Mouse (Mus musculus): Measurements from ENCODE around the gene Map2k4. TPM values are rescaled to one million over a fixed set of nuclear protein-coding genes. Genes with fewer than 3 reads are reported as not detected.

Map2k4 gene
- polyA plus RNA-seq, 1 experiment from 2014 or later, result 50.9 TPM

DNA sequence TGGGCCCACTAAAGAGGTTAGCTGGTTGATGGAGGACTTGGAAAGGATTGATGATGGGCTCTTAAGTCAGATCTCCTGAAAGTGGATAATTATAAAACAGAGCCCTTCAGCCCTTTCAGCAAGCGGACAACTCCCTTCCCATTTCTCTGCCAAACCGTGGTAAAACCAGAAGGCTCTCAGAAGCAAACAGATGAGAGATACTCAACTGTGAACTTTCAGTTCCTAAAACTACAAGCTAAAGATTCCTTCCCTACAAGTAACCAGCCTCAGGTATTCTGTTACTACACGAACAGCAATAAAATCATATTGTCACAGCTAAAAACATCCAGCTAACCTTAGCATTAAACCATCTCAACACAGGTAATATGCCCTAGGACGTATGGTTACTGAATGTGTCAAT is 83.2 kb downstream of the Map2k4 start:
- H3K9me3 ChIP-seq (ENCODE audit: control insufficient read depth, low read length), result no peaks in the 10 kb centered on the region
- H3K4me3 ChIP-seq (ENCODE audit: low read length), result no peak overlapping the region
- H3K9ac ChIP-seq (ENCODE audit: low read depth, low read length), result no peak overlapping the region
- H3K27ac ChIP-seq (ENCODE audit: low read length), result no peak overlapping the region
- WGBS, result 87% methylated on average over 4 of the region's 4 CpGs
- no peaks in the 10 kb centered on the region for H3K27me3 ChIP-seq (replicated peaks; ENCODE audit: control insufficient read depth, insufficient read depth, low read length)
- no peak for ATAC-seq
- H3K4me1 ChIP-seq (ENCODE audit: control insufficient read depth, insufficient read depth, low read length), result no peaks in the 10 kb centered on the region
- H3K4me2 ChIP-seq (ENCODE audit: low read depth, low read length), result no peak overlapping the region
- H3K36me3 ChIP-seq (ENCODE audit: control insufficient read depth, insufficient read depth, low read length), result 0 out of 2 replicates have a peak, but pooled peaks cover 2% of the 10 kb centered on the region

GRCm38 (mm10) chr11:65678824-65679402 is 109.2 kb downstream of the Map2k4 start:
- peak; percentile 60; the same call in 1 of the 2 replicates for ATAC-seq
- H3K9ac ChIP-seq (ENCODE audit: low read depth, low read length), result no peak overlapping the region
- H3K4me3 ChIP-seq (ENCODE audit: low read length), result no peak overlapping the region
- H3K27me3 ChIP-seq (replicated peaks; ENCODE audit: control insufficient read depth, insufficient read depth, low read length), result no peaks in the 10 kb centered on the region
- H3K4me2 ChIP-seq (ENCODE audit: low read depth, low read length), result no peak overlapping the region
- H3K9me3 ChIP-seq (ENCODE audit: control insufficient read depth, low read length), result no peaks in the 10 kb centered on the region
- WGBS, result 27% methylated on average over 12 of the region's 12 CpGs
- H3K36me3 ChIP-seq (ENCODE audit: control insufficient read depth, insufficient read depth, low read length), result no peaks in the 10 kb centered on the region
- no peak overlapping the region for H3K27ac ChIP-seq (ENCODE audit: low read length)
- no peaks in the 10 kb centered on the region for H3K4me1 ChIP-seq (ENCODE audit: control insufficient read depth, insufficient read depth, low read length)

DNA sequence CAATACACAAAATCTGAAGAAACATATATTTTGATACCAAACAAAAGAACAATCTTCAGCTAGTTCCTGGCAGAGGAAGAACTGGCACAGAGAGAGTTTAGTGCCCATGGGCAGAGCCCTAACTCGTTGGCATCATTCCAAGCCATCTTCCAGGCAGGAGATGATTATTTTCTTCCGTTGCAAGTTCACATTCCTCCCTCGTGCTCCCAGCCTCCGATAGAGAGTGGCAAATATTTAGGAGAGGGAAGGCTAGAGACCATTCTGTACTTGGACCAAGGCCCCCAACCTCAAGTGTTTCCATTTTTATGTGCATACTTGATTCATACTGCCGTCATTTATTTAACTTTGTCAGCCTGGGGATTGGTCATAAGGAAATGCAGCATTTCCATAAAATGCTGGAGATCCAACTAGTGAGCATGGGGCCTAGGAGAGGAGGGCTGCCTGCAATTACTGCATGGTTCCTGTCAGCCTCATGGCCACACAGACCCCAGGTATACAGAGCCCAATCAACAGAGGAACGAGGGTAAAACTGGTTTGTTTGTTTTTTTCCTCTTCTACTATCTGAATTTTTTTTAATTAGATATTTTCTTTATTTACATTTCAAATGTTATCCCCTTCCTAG is 120.6 kb downstream of the Map2k4 start:
- ATAC-seq, result no peak
- Histone ChIP-seq H3K36me3 (ENCODE audit: control insufficient read depth, insufficient read depth, low read length) (no peaks in the 10 kb centered on the region), H3K9ac (ENCODE audit: low read depth, low read length) (no peak overlapping the region), H3K27me3 (replicated peaks; ENCODE audit: control insufficient read depth, insufficient read depth, low read length) (no peaks in the 10 kb centered on the region), H3K4me1 (ENCODE audit: control insufficient read depth, insufficient read depth, low read length) (peaks cover 5% of the 10 kb centered on the region; the same call in 1 of the 2 replicates), H3K27ac (ENCODE audit: low read length) (no peak overlapping the region), H3K4me3 (ENCODE audit: low read length) (no peak overlapping the region), H3K9me3 (ENCODE audit: control insufficient read depth, low read length) (no peaks in the 10 kb centered on the region), H3K4me2 (ENCODE audit: low read depth, low read length) (no peak overlapping the region)
- WGBS, result 42% methylated on average over 6 of the region's 6 CpGs

DNA sequence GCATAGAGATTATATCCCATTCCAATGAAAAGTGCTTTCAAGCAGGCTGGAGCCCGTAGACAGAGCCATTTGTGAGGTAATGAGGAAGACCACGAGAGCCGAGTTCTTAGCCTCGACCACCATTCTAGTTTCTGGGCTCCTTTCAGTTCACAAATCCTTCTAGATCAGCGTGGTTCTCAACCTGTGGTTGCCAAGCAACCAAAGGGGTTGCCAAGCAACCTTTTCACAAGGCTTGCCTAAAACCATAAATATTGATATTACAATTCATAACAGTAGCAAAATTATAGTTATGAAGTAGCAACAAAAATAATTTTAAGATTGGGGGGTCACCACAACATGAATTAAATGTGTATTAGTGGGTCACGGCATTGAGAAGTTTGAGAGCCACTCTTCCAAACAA is 123.2 kb downstream of the Map2k4 start:
- H3K27ac ChIP-seq (ENCODE audit: low read length), result no peak overlapping the region
- no peak overlapping the region for H3K4me3 ChIP-seq (ENCODE audit: low read length)
- no peak for ATAC-seq
- H3K4me1 ChIP-seq (ENCODE audit: control insufficient read depth, insufficient read depth, low read length), result no peaks in the 10 kb centered on the region
- no peak overlapping the region for H3K9ac ChIP-seq (ENCODE audit: low read depth, low read length)
- no peaks in the 10 kb centered on the region for H3K9me3 ChIP-seq (ENCODE audit: control insufficient read depth, low read length)
- no peak overlapping the region for H3K4me2 ChIP-seq (ENCODE audit: low read depth, low read length)
- 55% methylated on average over 6 of the region's 6 CpGs for WGBS
- H3K36me3 ChIP-seq (ENCODE audit: control insufficient read depth, insufficient read depth, low read length), result no peaks in the 10 kb centered on the region
- H3K27me3 ChIP-seq (replicated peaks; ENCODE audit: control insufficient read depth, insufficient read depth, low read length), result no peaks in the 10 kb centered on the region

GRCm38 (mm10) chr11:65661790-65662522 is 126.1 kb downstream of the Map2k4 start:
- Histone ChIP-seq H3K4me2 (ENCODE audit: low read depth, low read length) (no peak overlapping the region), H3K27ac (ENCODE audit: low read length) (peak overlapping the region; percentile 17; the same call in 1 of the 2 replicates), H3K4me1 (ENCODE audit: control insufficient read depth, insufficient read depth, low read length) (no peaks in the 10 kb centered on the region), H3K9me3 (ENCODE audit: control insufficient read depth, low read length) (no peaks in the 10 kb centered on the region), H3K36me3 (ENCODE audit: control insufficient read depth, insufficient read depth, low read length) (no peaks in the 10 kb centered on the region), H3K4me3 (ENCODE audit: low read length) (no peak overlapping the region), H3K27me3 (replicated peaks; ENCODE audit: control insufficient read depth, insufficient read depth, low read length) (no peaks in the 10 kb centered on the region), H3K9ac (ENCODE audit: low read depth, low read length) (no peak overlapping the region)
- WGBS, result 45% methylated on average over 8 of the region's 8 CpGs
- no peak for ATAC-seq

DNA sequence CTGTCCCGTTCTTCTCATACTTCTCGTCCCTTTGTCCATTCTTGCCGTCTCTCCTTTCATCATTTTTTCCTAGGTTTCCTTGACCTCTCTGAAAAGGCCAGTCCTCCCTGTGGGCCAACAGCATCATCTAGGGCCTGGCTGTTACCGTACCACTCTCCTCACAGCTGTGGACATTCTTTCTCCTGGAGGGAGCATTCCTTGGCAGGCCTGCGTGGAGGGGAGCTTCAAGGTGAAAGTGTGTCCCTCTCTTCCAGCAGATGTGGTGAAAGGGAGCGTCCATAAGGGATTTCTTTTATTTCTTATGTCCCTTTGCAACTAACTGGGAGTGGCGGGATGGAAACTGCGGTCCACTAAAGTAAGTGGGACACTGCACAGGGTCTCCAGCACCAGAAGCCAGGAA is 134.2 kb downstream of the Map2k4 start:
- Histone ChIP-seq H3K4me2 (ENCODE audit: low read depth, low read length) (no peak overlapping the region), H3K4me3 (ENCODE audit: low read length) (no peak overlapping the region), H3K27ac (ENCODE audit: low read length) (no peak overlapping the region), H3K27me3 (replicated peaks; ENCODE audit: control insufficient read depth, insufficient read depth, low read length) (no peaks in the 10 kb centered on the region), H3K4me1 (ENCODE audit: control insufficient read depth, insufficient read depth, low read length) (0 out of 2 replicates have a peak, but pooled peaks cover 6% of the 10 kb centered on the region), H3K36me3 (ENCODE audit: control insufficient read depth, insufficient read depth, low read length) (no peaks in the 10 kb centered on the region), H3K9ac (ENCODE audit: low read depth, low read length) (no peak overlapping the region), H3K9me3 (ENCODE audit: control insufficient read depth, low read length) (no peaks in the 10 kb centered on the region)
- ATAC-seq, result no peak
- WGBS, result 82% methylated on average over 8 of the region's 8 CpGs

DNA sequence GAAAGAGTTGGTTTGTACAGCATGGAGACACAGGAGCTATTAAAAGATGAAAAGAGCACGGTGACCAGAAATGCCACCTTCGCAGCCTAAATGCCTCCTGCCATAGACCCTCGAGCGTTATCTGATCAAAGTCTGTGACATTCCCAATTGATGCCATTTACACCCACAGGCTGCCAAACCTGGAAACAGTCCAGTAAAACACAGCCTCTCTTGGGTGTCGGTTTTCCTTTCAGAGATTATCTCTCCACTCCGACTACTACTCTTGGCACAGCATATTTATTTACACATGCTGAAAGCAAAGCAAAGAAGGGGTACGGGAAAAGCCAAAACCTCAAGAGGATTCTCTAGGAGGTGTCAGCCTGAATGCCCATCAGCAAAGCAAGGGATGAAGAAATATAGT is 136.7 kb downstream of the Map2k4 start:
- 0 out of 2 replicates have a peak, but pooled peaks cover 6% of the 10 kb centered on the region for H3K4me1 ChIP-seq (ENCODE audit: control insufficient read depth, insufficient read depth, low read length)
- no peak overlapping the region for H3K4me2 ChIP-seq (ENCODE audit: low read depth, low read length)
- H3K36me3 ChIP-seq (ENCODE audit: control insufficient read depth, insufficient read depth, low read length), result no peaks in the 10 kb centered on the region
- no peak overlapping the region for H3K9ac ChIP-seq (ENCODE audit: low read depth, low read length)
- 73% methylated on average over 7 of the region's 7 CpGs for WGBS
- H3K27ac ChIP-seq (ENCODE audit: low read length), result no peak overlapping the region
- H3K27me3 ChIP-seq (replicated peaks; ENCODE audit: control insufficient read depth, insufficient read depth, low read length), result no peaks in the 10 kb centered on the region
- H3K4me3 ChIP-seq (ENCODE audit: low read length), result no peak overlapping the region
- no peaks in the 10 kb centered on the region for H3K9me3 ChIP-seq (ENCODE audit: control insufficient read depth, low read length)
- no peak for ATAC-seq

GRCm38 (mm10) chr11:65649956-65650715 is 138.0 kb downstream of the Map2k4 start:
- Histone ChIP-seq H3K4me3 (ENCODE audit: low read length) (no peak overlapping the region), H3K9me3 (ENCODE audit: control insufficient read depth, low read length) (no peaks in the 10 kb centered on the region), H3K9ac (ENCODE audit: low read depth, low read length) (no peak overlapping the region), H3K4me1 (ENCODE audit: control insufficient read depth, insufficient read depth, low read length) (peaks cover 10% of the 10 kb centered on the region), H3K4me2 (ENCODE audit: low read depth, low read length) (no peak overlapping the region), H3K27ac (ENCODE audit: low read length) (no peak overlapping the region), H3K36me3 (ENCODE audit: control insufficient read depth, insufficient read depth, low read length) (no peaks in the 10 kb centered on the region), H3K27me3 (replicated peaks; ENCODE audit: control insufficient read depth, insufficient read depth, low read length) (no peaks in the 10 kb centered on the region)
- peak; percentile 84 for ATAC-seq
- 54% methylated on average over 4 of the region's 4 CpGs for WGBS

DNA sequence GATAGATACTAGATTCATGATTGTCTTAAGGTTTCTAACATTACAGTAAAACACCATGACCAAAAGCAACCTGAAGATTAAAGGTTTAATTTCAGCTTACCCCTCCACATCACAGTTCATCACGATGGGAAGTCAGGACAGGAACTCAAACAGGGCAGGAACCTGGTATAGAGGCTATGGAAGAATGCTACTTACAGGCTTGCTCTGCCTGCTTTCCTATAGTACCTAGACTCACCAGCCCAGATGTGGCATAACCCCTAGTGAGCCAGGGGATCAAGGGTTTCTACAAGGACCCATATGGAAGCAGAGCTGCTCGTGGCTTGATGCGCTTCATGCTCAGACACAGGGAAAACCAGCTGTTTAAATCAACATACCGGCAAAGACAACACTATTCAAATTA is 138.6 kb downstream of the Map2k4 start:
- Histone ChIP-seq H3K27ac (ENCODE audit: low read length) (no peak overlapping the region), H3K4me3 (ENCODE audit: low read length) (no peak overlapping the region), H3K9me3 (ENCODE audit: control insufficient read depth, low read length) (no peaks in the 10 kb centered on the region), H3K27me3 (replicated peaks; ENCODE audit: control insufficient read depth, insufficient read depth, low read length) (no peaks in the 10 kb centered on the region), H3K9ac (ENCODE audit: low read depth, low read length) (no peak overlapping the region), H3K36me3 (ENCODE audit: control insufficient read depth, insufficient read depth, low read length) (no peaks in the 10 kb centered on the region), H3K4me1 (ENCODE audit: control insufficient read depth, insufficient read depth, low read length) (peaks cover 10% of the 10 kb centered on the region), H3K4me2 (ENCODE audit: low read depth, low read length) (no peak overlapping the region)
- 71% methylated on average over 4 of the region's 4 CpGs for WGBS
- no peak for ATAC-seq

Measured in intestine, embryonic 16.5 days (tissue).